Mouse (Mus musculus): ENCODE data around the gene Dock9.

The Dock9 gene

GRCm38 (mm10) chr14:121621806-121622205 lies 175.8 kb downstream of the Dock9 start:
- no peak for DNase-seq (ENCODE audit: low read depth, low spot score)

GRCm38 (mm10) chr14:121620567-121620966 lies 177.1 kb downstream of the Dock9 start:
- DNase-seq (ENCODE audit: low read depth, low spot score) = no peak

GRCm38 (mm10) chr14:121620157-121620556 lies 177.5 kb downstream of the Dock9 start:
- no peak for DNase-seq (ENCODE audit: low read depth, low spot score)

GRCm38 (mm10) chr14:121617645-121618390 lies 179.8 kb downstream of the Dock9 start:
- no peak for DNase-seq (ENCODE audit: low read depth, low spot score)

GRCm38 (mm10) chr14:121615431-121615830 lies 182.2 kb downstream of the Dock9 start:
- DNase-seq (ENCODE audit: low read depth, low spot score) = no peak

- DNase-seq (ENCODE audit: low read depth, low spot score) = no peak
Measured at GRCm38 (mm10) chr14:121614461-121615170, 183.0 kb downstream of the Dock9 start.

- DNase-seq (ENCODE audit: low read depth, low spot score) = no peak
Measured at GRCm38 (mm10) chr14:121613490-121613889, 184.1 kb downstream of the Dock9 start.

GRCm38 (mm10) chr14:121612926-121613325 lies 184.7 kb downstream of the Dock9 start:
- DNase-seq (ENCODE audit: low read depth, low spot score) = no peak

- no peak for DNase-seq (ENCODE audit: low read depth, low spot score)
Measured at GRCm38 (mm10) chr14:121611533-121611932, 186.1 kb downstream of the Dock9 start.

GRCm38 (mm10) chr14:121611098-121611497 lies 186.5 kb downstream of the Dock9 start:
- DNase-seq (ENCODE audit: low read depth, low spot score) = no peak

GRCm38 (mm10) chr14:121608522-121608921 lies 189.1 kb downstream of the Dock9 start:
- DNase-seq (ENCODE audit: low read depth, low spot score) = no peak

GRCm38 (mm10) chr14:121606433-121606832 lies 191.2 kb downstream of the Dock9 start:
- no peak for DNase-seq (ENCODE audit: low read depth, low spot score)

- DNase-seq (ENCODE audit: low read depth, low spot score) = no peak
Measured at GRCm38 (mm10) chr14:121605260-121605659, 192.4 kb downstream of the Dock9 start.

- DNase-seq (ENCODE audit: low read depth, low spot score) = no peak
Measured at GRCm38 (mm10) chr14:121604565-121604964, 193.1 kb downstream of the Dock9 start.

- DNase-seq (ENCODE audit: low read depth, low spot score) = no peak
Measured at GRCm38 (mm10) chr14:121602610-121603009, 195.0 kb downstream of the Dock9 start.

- DNase-seq (ENCODE audit: low read depth, low spot score) = no peak
Measured at GRCm38 (mm10) chr14:121600538-121600937, 197.1 kb downstream of the Dock9 start.

GRCm38 (mm10) chr14:121597073-121597472 lies 200.6 kb downstream of the Dock9 start:
- no peak for DNase-seq (ENCODE audit: low read depth, low spot score)

GRCm38 (mm10) chr14:121596631-121597030 lies 201.0 kb downstream of the Dock9 start:
- DNase-seq (ENCODE audit: low read depth, low spot score) = no peak

- no peak for DNase-seq (ENCODE audit: low read depth, low spot score)
Measured at GRCm38 (mm10) chr14:121594684-121595083, 203.0 kb downstream of the Dock9 start.

GRCm38 (mm10) chr14:121593313-121593929 lies 204.2 kb downstream of the Dock9 start:
- DNase-seq (ENCODE audit: low read depth, low spot score) = no peak

GRCm38 (mm10) chr14:121592890-121593289 lies 204.7 kb downstream of the Dock9 start:
- DNase-seq (ENCODE audit: low read depth, low spot score) = no peak

GRCm38 (mm10) chr14:121592356-121592755 lies 205.3 kb downstream of the Dock9 start:
- no peak for DNase-seq (ENCODE audit: low read depth, low spot score)

Data from CD4-positive helper T cell, adult 2 months (primary cell).